Mouse (Mus musculus) lung, postnatal 14 days (tissue): Measurements from ENCODE around the gene Fbxw13.
"Not testable (repeated sequence)": the region's sequence is repeated elsewhere in the genome, so short reads cannot be mapped to it uniquely, and the experiment has no call there.

Experiments
- DNase-seq: peaks from one replicate; pipeline ENCODE4 v3.0.0; 2021

Fbxw13 gene

GRCm38 (mm10) chr9:109195875-109196274, at the start of gene Fbxw13:
Gene Fbxw13, minus strand, starts transcription at chr9:109195975.
- not testable (repeated sequence) for DNase-seq

GRCm38 (mm10) chr9:109234654-109235053, 38.9 kb upstream of the Fbxw13 start, which contains the start of gene Fbxw20:
Gene Fbxw20, minus strand, starts transcription at chr9:109234754.
- DNase-seq, result no peak

GRCm38 (mm10) chr9:109218449-109218848, 22.7 kb upstream of the Fbxw13 start:
- peak; percentile 1 for DNase-seq

GRCm38 (mm10) chr9:109201347-109201746, 5.6 kb upstream of the Fbxw13 start:
- not testable (repeated sequence) for DNase-seq

- no peak for DNase-seq
These were observed 4.6 kb upstream of the Fbxw13 start for GRCm38 (mm10) chr9:109200349-109200748.

GRCm38 (mm10) chr9:109199353-109199752, 3.6 kb upstream of the Fbxw13 start:
- DNase-seq, result no peak

GRCm38 (mm10) chr9:109177208-109177607, 18.6 kb downstream of the Fbxw13 start:
- DNase-seq, result no peak

- DNase-seq, result no peak
These were observed 19.5 kb downstream of the Fbxw13 start for GRCm38 (mm10) chr9:109176301-109176700.

GRCm38 (mm10) chr9:109167316-109167715, 28.5 kb downstream of the Fbxw13 start:
- DNase-seq, result no peak

GRCm38 (mm10) chr9:109161941-109162340, 33.8 kb downstream of the Fbxw13 start, which contains the start of gene Fbxw21:
Gene Fbxw21, minus strand, starts transcription at chr9:109162041.
- no peak for DNase-seq

- peak; percentile 21 for DNase-seq
These were observed 55.4 kb downstream of the Fbxw13 start for GRCm38 (mm10) chr9:109140414-109140813.

- no peak for DNase-seq
These were observed 65.7 kb downstream of the Fbxw13 start for GRCm38 (mm10) chr9:109130076-109130475.
